Mouse (Mus musculus) heart, adult 2 months (tissue): ENCODE data around the gene Sh2d5.

Experiments used
- CTCF ChIP-seq: fragments of 200-600 bp; IDR thresholded peaks from 2 replicates; pipeline ENCODE4 v1.8.1; 2022; ENCODE audit warnings: antibody characterized with exemption, mild to moderate bottlenecking, moderate library complexity
- EP300 ChIP-seq: fragments of 200-500 bp; IDR thresholded peaks from 2 replicates; pipeline ENCODE4 v1.6.1; 2011; ENCODE audit warnings: low read depth, low read length, control low read depth; ENCODE audit not compliant: insufficient read depth
- POLR2A ChIP-seq: fragments of 200-500 bp; IDR thresholded peaks from 2 replicates; pipeline ENCODE4 v1.6.1; 2011; ENCODE audit warnings: mild to moderate bottlenecking, low read depth, low read length, control low read depth; ENCODE audit not compliant: insufficient read depth

GRCm38 (mm10) chr4:138217951-138218685 is 32.1 kb upstream of the Sh2d5 start:
- TF ChIP-seq CTCF (no peak), EP300 (no peak), POLR2A (no peak)
